Mouse (Mus musculus): Measurements from ENCODE around the gene Zranb3. TPM values are rescaled to one million over a fixed set of nuclear protein-coding genes. Genes with fewer than 3 reads are reported as not detected.
"Not testable (repeated sequence)": the region's sequence is repeated elsewhere in the genome, so short reads cannot be mapped to it uniquely, and the experiment has no call there.

The Zranb3 gene
- 1 to 10 TPM; 6.9 to 7.0 TPM for total RNA-seq (2021)
- long read RNA-seq, partial matches to known transcripts: 1 of 1 reads
- long read RNA-seq, other reads (novel, unspliced or antisense): 0 of 1 reads

- DNase-seq (ENCODE audit: low spot score in 2 of 2): peak; percentile 98 to 99
Observed at GRCm38 (mm10) chr1:128102641-128103461, at the start of gene Zranb3, which contains the start of gene R3hdm1. Gene Zranb3, minus strand, starts transcription at chr1:128103047. Gene R3hdm1, plus strand, starts transcription at chr1:128103301.

DNA sequence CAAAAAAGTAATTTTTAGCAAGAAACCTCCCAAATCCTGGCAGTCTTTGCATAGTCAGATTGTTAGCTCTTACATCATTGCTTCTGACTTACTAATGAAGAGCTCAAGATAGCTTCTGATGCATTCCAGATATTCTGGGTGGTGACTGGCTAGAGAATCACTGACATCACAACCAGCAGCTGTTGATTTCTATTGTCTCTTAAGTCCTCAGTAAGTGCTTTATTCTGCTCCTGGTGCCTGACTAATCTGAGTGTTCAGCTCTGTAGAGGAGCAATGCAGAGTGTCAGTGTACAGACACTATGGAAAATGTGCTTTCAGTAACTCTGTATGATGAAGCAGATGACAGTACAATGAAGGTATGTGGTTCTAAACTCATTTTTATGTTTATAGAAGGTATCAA is 38.9 kb upstream of the Zranb3 start:
- DNase-seq (ENCODE audit: low spot score in 2 of 2): peak in 1 of 2 experiments; percentile 41

GRCm38 (mm10) chr1:128141039-128141438 is 38.2 kb upstream of the Zranb3 start:
- DNase-seq (ENCODE audit: low spot score in 2 of 2): peak in 1 of 2 experiments; percentile 30

DNA sequence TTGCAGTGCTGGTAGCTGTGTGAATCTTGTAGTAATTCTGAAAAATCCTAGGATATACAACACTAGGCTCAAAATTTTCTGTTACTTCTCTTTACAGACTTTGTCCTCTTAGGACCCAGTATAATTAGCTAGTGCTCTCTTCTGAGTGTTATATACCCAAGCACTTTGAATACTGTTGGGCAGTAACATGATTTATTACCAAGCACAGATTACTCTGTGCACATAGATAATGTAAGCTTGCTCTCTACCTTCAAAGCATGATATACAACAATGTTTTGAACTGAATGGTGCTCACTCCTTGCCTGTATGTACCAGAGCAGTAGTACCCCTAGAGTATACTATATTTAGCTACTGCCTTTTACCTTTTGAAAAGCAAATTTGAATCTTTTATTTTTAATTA is 33.4 kb upstream of the Zranb3 start:
- not testable (repeated sequence) for DNase-seq (ENCODE audit: low spot score in 2 of 2)

GRCm38 (mm10) chr1:128120913-128121627 is 18.2 kb upstream of the Zranb3 start:
- DNase-seq (ENCODE audit: low spot score in 2 of 2): no peak

- DNase-seq (ENCODE audit: low spot score in 2 of 2): no peak
Observed at GRCm38 (mm10) chr1:128103520-128104088, 757 bp upstream of the Zranb3 start.

DNA sequence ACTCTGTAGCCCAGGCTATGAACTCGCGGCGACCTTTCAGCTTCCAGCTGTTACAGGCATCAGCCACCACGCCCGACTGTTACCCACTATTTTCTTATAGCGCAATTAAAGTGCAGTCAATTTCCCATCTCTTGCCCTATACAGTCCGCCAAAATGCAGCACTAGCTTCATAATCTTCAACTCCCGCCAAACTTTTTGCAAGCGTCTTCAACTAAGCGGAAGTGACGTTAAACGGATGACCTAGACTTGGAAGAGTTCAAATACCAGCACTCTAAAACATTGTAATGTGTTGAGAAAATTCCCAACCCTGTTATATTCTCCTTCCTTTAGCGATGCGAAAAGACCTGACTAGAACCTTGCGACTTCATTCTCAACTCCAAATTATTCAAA is 601 bp downstream of the Zranb3 start:
- DNase-seq (ENCODE audit: low spot score in 2 of 2): no peak

DNA sequence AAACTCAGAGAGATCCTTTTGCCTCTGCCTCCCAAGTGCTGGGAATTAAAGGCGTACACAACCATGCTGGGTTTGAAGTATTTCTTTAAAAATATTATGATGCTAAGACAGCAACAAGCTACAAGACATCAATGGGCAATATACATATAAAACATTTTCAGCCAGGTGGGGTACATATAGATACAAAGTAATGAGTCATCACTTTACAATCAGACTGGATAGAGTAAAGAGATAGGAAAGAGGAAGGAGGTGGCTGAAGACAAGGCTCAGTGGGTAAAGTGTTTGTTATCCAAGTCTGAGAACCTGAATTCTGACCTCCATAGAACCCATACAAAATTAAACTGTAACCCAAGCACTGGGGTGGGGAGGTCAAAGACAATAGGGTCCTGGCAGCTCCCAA is 4.5 kb downstream of the Zranb3 start:
- no peak for DNase-seq (ENCODE audit: low spot score in 2 of 2)

DNA sequence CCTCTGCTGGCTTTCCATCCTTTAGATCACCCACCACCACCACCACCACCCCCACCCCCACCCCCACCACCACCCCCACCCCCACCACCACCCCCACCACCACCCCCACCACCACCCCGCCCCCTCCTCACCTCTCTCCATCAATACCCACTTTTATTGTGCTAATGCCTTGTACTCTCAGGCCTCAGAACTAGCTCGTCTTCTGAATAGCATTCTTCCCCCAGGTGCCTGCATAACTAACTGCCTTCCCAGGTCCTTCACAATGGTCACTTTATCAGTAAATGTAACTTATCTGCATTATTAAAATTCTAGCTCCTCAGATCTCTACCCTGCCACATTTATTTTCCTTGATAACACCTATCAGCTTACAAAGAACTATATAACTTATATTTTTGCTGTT is 8.2 kb downstream of the Zranb3 start:
- DNase-seq (ENCODE audit: low spot score in 2 of 2): no peak

DNA sequence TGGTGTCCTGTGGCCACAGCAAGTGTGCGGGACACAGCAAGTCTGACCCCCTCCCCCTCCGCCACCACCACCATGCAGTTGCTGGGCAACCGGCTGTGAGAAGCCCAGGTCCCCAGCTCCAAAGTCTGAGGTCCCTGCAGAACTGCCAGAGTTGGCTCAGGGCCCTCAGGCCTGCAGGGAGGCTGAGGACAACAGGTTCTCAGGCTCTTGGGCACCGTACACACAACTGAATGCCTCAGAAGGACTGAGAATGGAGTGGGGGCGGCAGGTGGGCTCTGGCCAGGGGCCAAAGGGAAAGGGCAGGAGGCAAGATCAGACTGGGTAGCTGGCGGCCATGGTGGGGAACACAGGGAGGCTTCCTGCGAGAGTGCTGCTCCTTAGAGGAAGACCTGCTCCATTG is 20.0 kb downstream of the Zranb3 start:
- DNase-seq (ENCODE audit: low spot score in 2 of 2): no peak

- DNase-seq (ENCODE audit: low spot score in 2 of 2): no peak
Observed at GRCm38 (mm10) chr1:128081873-128082272, 21.0 kb downstream of the Zranb3 start.

GRCm38 (mm10) chr1:128080936-128081696 is 21.7 kb downstream of the Zranb3 start:
- no peak for DNase-seq (ENCODE audit: low spot score in 2 of 2)

DNA sequence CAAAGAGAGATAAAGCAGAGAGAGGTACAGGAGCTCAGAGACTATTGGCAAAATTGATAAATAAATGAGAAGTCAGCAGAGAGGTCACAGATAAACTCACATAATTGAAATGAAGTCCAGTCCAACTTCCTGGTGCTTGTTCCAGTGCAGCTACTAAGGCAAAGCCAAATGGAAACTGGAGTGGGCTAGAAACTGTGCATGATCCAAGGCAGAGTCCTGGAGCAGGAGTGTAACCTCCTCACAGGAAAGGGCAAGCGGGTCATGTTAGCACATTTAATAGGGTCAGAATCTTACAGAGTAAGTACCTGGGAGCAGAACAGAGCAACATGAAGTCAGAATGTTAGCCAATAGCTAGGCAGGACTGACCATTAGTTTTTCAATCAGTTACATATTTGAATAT is 24.2 kb downstream of the Zranb3 start:
- no peak for DNase-seq (ENCODE audit: low spot score in 2 of 2)

GRCm38 (mm10) chr1:128077788-128078187 is 25.1 kb downstream of the Zranb3 start:
- DNase-seq (ENCODE audit: low spot score in 2 of 2): peak in 1 of 2 experiments; percentile 68

DNA sequence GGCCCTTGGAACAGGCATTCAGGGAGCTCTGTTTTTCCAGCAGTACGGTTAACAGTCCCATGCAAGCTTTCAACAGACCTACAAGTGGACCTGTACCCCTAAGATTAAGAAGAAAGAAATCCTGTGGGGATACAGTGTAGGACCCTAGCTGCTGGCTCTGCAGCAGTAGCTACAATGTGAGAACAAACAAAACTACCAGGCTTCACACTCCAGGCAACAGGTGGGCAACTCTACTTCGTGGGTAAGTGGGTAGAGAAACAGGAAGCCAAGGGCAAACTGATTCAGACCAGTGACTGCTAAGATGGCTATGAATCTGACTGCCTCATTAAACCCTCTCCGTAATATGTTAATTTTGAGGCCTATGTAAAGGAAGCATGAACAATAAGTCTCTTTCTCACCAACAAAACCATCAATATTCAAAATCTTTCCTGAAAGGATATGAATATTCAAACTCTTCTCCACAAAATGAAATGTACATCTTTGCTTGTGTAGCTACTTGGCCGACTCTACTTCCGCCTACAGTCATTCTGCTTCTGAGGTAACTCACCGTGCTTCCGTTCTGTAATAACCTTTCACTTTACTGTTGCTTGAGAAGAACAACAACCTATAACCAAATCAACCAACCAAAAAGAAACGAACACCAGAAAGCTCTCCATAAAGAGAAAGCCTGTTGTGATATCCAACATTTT is 25.9 kb downstream of the Zranb3 start:
- DNase-seq (ENCODE audit: low spot score in 2 of 2): peak in 1 of 2 experiments; percentile 17

DNA sequence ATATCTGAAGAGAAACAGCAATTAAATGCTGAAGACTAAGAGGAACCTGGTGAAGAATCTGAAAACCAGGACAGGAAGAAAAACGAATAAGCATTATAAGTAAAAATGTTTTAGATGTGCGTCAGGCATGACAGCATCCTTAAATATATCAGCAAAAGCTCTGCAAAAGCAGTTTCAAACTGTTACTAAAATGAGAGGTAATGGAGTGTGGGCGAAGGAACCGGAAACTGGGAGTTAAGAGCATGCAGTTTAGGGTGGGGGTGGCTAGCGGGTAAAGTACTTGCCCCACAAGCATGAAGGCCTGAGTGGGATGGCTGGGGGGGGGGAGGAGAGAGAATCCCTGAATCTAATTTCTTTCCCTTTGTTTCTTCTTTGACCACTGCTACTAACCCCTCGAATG is 29.8 kb downstream of the Zranb3 start:
- DNase-seq (ENCODE audit: low spot score in 2 of 2): peak in 1 of 2 experiments; percentile 35

GRCm38 (mm10) chr1:128070003-128070402 is 32.8 kb downstream of the Zranb3 start:
- DNase-seq (ENCODE audit: low spot score in 2 of 2): no peak

DNA sequence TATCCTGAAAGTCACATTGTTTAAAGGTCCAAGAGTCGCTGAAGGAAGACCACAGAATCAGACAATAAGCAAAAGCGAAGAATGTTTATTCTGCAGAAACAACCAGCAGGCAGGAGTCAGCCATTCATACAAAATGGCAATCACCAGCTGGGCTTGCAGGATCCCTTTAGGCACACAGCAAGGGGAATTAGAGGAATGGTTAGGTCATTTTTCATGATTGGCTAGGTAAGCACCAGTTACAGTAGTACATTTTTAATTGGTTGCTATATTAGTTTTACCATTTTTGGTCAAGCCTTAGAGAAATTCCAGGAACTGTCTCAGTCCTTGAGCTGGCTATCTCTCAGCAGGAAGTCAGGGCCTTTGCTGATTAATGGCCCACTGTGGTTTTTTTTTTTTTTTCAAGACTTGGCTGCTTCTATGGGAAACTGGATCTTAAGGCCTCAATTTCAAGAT is 33.9 kb downstream of the Zranb3 start:
- no peak for DNase-seq (ENCODE audit: low spot score in 2 of 2)

GRCm38 (mm10) chr1:128064716-128065115 is 38.1 kb downstream of the Zranb3 start:
- DNase-seq (ENCODE audit: low spot score in 2 of 2): no peak

GRCm38 (mm10) chr1:128062167-128062566 is 40.7 kb downstream of the Zranb3 start:
- no peak for DNase-seq (ENCODE audit: low spot score in 2 of 2)

All from layer of hippocampus, adult 18-20 months (tissue).